Mouse (Mus musculus): Measurements from ENCODE around the gene Mef2b. TPM values are rescaled to one million over a fixed set of nuclear protein-coding genes. Genes with fewer than 3 reads are reported as not detected.

Mef2b gene
- polyA plus RNA-seq, 1 experiment from 2014 or later = not detected

DNA sequence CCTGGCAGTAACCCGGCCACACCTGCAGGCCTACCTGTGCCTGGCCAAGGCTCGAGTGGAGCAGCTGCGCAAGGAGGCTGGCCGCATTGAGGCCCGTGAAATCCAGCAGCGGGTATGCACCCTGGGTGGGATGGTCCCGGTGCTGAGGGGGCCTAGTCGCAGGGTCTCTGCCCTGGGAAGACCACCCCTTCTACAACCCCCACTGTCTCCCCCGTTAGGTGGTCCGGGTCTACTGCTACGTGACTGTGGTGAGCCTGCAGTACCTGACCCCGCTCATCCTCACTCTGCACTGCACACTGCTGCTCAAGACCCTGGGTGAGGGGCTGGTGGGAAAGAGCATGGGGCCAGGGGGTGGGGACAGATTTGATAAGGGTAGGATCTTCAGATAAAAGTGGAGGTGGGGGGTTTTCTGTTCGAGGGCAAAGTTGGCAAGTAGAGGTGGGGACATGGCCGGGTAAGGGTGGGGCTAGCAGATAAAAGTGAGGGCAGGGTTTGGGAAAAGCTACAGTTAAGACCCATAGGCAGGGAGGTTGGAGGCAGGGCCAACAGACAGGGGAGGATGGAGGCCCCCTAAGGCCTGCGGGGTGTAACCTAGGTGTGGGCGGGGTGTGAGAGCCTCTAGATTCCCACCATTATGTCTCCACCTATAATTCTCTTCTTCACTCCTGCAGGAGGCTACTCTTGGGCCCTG lies 41.8 kb downstream of the Mef2b start:
- peak overlapping the region; percentile 5; the same call in 1 of the 2 replicates for H3K9ac ChIP-seq (ENCODE audit: low read depth, low read length)
- H3K4me1 ChIP-seq (ENCODE audit: control insufficient read depth, low read depth, low read length) = peaks cover 15% of the 10 kb centered on the region
- H3K4me2 ChIP-seq (ENCODE audit: low read depth, low read length) = peak overlapping the region; percentile 7; the same call in 1 of the 2 replicates
- H3K27ac ChIP-seq (ENCODE audit: low read length) = peak overlapping the region; percentile 4; the same call in 1 of the 2 replicates
- 60% methylated on average over 16 of the region's 16 CpGs for WGBS (ENCODE audit: insufficient replicate concordance)
- no peak overlapping the region for H3K4me3 ChIP-seq (ENCODE audit: low read depth, low read length)
- ATAC-seq (ENCODE audit: low read depth) = peak; percentile 86
- no peaks in the 10 kb centered on the region for H3K27me3 ChIP-seq (ENCODE audit: control insufficient read depth, insufficient read depth, low read depth, low read length)
- peaks cover 2% of the 10 kb centered on the region for H3K36me3 ChIP-seq (ENCODE audit: control insufficient read depth, insufficient read depth)
- no peaks in the 10 kb centered on the region for H3K9me3 ChIP-seq (replicated peaks; ENCODE audit: control insufficient read depth, low read length)

DNA sequence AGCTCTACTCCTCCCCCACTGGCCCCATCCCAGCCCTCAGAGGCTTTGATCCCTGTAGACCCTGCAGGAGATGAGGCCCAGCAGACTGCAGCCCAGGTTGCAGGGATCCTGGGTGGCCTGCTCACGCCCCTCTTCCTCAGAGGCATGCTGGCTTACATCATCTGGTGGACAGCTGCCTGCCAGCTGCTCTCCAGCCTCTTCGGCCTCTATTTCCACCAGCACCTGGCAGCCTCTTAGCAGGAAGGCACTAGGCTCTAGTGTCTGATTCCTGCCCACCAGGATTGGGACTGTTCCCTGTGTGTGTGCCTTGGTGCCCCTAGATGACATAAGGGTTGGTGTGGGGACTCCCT lies 42.4 kb downstream of the Mef2b start:
- 58% methylated on average over 2 of the region's 2 CpGs for WGBS (ENCODE audit: insufficient replicate concordance)
- Histone ChIP-seq H3K9me3 (replicated peaks; ENCODE audit: control insufficient read depth, low read length) (no peaks in the 10 kb centered on the region), H3K36me3 (ENCODE audit: control insufficient read depth, insufficient read depth) (peaks cover 2% of the 10 kb centered on the region), H3K27me3 (ENCODE audit: control insufficient read depth, insufficient read depth, low read depth, low read length) (no peaks in the 10 kb centered on the region), H3K4me3 (ENCODE audit: low read depth, low read length) (no peak overlapping the region), H3K9ac (ENCODE audit: low read depth, low read length) (peak overlapping the region; percentile 5; the same call in 1 of the 2 replicates), H3K27ac (ENCODE audit: low read length) (0 out of 2 replicates have a peak overlapping the region, but pooled peaks have one; percentile 4), H3K4me1 (ENCODE audit: control insufficient read depth, low read depth, low read length) (peaks cover 15% of the 10 kb centered on the region), H3K4me2 (ENCODE audit: low read depth, low read length) (peak overlapping the region; percentile 7; the same call in 1 of the 2 replicates)
- no peak for ATAC-seq (ENCODE audit: low read depth)

DNA sequence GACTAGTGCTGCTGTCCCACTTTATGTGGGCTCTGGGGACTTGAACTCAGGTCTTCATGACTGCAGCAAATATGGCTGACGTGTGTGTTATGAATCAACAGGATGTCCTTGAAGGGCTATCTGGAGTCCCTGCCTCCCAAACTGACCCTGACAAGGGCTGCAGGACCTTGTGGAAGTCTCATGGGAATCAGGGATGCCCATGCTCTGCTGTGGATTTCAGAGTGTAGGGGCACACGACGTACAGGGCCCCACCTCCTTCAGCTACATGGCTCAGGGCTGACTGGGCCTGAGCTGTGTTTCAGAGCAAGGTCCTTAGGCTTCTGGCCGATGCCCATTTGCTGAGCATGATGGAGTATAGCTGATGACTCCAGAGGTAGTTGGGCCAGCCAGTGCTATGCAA lies 43.7 kb downstream of the Mef2b start:
- WGBS (ENCODE audit: insufficient replicate concordance) = 73% methylated on average over 4 of the region's 4 CpGs
- no peak overlapping the region; the same call in 1 of the 2 replicates for H3K27ac ChIP-seq (ENCODE audit: low read length)
- H3K4me1 ChIP-seq (ENCODE audit: control insufficient read depth, low read depth, low read length) = peaks cover 15% of the 10 kb centered on the region
- ATAC-seq (ENCODE audit: low read depth) = no peak
- no peak overlapping the region for H3K4me2 ChIP-seq (ENCODE audit: low read depth, low read length)
- no peak overlapping the region for H3K9ac ChIP-seq (ENCODE audit: low read depth, low read length)
- no peaks in the 10 kb centered on the region for H3K27me3 ChIP-seq (ENCODE audit: control insufficient read depth, insufficient read depth, low read depth, low read length)
- H3K4me3 ChIP-seq (ENCODE audit: low read depth, low read length) = no peak overlapping the region
- no peaks in the 10 kb centered on the region for H3K9me3 ChIP-seq (replicated peaks; ENCODE audit: control insufficient read depth, low read length)
- H3K36me3 ChIP-seq (ENCODE audit: control insufficient read depth, insufficient read depth) = no peaks in the 10 kb centered on the region; the same call in 1 of the 2 replicates

DNA sequence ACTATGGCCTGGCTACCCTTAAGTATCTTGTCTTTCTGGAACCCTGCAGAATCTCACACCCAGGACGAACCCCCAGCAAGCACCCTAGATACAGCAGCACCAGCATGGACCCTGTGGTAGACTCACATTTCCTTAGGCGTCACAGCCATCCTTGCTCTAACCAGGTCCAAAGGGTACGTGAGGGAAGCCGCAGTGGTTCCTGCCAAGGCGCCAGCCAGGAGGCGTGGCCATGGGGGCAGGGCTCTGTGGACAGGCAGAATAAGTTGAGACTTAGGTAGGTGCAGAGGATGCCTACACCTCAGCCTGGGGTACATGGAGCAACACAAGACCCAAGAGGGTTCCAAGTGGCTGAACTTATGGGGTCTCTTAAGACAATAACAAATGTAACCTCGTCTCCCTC lies 49.2 kb downstream of the Mef2b start:
- Histone ChIP-seq H3K9me3 (replicated peaks; ENCODE audit: control insufficient read depth, low read length) (no peaks in the 10 kb centered on the region), H3K4me2 (ENCODE audit: low read depth, low read length) (no peak overlapping the region), H3K27ac (ENCODE audit: low read length) (no peak overlapping the region), H3K27me3 (ENCODE audit: control insufficient read depth, insufficient read depth, low read depth, low read length) (no peaks in the 10 kb centered on the region), H3K36me3 (ENCODE audit: control insufficient read depth, insufficient read depth) (peaks cover 3% of the 10 kb centered on the region; the same call in 1 of the 2 replicates), H3K4me1 (ENCODE audit: control insufficient read depth, low read depth, low read length) (no peaks in the 10 kb centered on the region; the same call in 1 of the 2 replicates), H3K9ac (ENCODE audit: low read depth, low read length) (no peak overlapping the region), H3K4me3 (ENCODE audit: low read depth, low read length) (no peak overlapping the region)
- WGBS (ENCODE audit: insufficient replicate concordance) = 54% methylated on average over 7 of the region's 7 CpGs
- ATAC-seq (ENCODE audit: low read depth) = no peak

DNA sequence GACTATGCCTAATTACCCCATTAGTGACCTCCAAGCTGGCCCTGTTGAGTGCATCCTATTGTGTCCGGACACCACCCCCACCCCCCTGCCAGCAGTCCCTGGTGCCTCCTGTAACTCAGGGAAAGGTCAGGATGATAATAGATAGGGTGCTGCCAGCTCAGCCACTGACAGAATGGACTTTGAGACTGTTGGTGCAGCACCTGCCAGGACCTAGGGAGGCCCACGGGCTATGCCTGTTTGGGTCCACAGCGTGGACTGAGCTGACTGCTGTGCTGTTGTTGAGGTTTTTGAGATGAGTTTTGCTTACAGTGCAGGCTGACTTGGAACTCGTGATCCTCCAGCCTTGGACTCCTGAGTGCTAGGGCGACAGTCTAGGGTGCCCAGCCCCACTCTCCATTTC lies 53.7 kb downstream of the Mef2b start:
- Histone ChIP-seq H3K4me1 (ENCODE audit: control insufficient read depth, low read depth, low read length) (peaks cover 8% of the 10 kb centered on the region), H3K9me3 (replicated peaks; ENCODE audit: control insufficient read depth, low read length) (no peaks in the 10 kb centered on the region), H3K4me2 (ENCODE audit: low read depth, low read length) (no peak overlapping the region), H3K36me3 (ENCODE audit: control insufficient read depth, insufficient read depth) (peaks cover 3% of the 10 kb centered on the region; the same call in 1 of the 2 replicates), H3K27me3 (ENCODE audit: control insufficient read depth, insufficient read depth, low read depth, low read length) (no peaks in the 10 kb centered on the region), H3K4me3 (ENCODE audit: low read depth, low read length) (no peak overlapping the region), H3K9ac (ENCODE audit: low read depth, low read length) (no peak overlapping the region), H3K27ac (ENCODE audit: low read length) (no peak overlapping the region; the same call in 1 of the 2 replicates)
- 64% methylated on average over 5 of the region's 5 CpGs for WGBS (ENCODE audit: insufficient replicate concordance)
- peak; percentile 65 for ATAC-seq (ENCODE audit: low read depth)

DNA sequence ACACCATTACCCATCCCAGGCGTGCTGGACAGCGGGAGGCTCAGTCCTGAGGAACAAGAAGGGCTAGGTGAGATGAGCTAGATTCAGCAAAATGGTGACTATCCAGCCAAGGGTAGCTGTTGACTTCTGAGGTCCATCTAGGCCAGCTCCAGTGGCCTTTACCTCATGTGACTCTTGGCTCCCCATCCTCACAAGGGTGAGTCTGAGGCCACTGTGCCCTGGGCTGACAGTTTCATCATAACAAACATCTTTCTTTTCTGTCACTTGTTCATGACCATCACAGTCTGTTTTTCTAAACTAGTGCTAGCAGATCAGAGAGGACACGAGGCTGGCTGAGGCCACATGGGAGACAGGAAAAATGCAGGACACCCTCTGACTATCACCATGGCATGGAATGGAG lies 54.7 kb downstream of the Mef2b start:
- no peak overlapping the region for H3K4me2 ChIP-seq (ENCODE audit: low read depth, low read length)
- 70% methylated on average over 3 of the region's 3 CpGs for WGBS (ENCODE audit: insufficient replicate concordance)
- no peak for ATAC-seq (ENCODE audit: low read depth)
- no peaks in the 10 kb centered on the region for H3K27me3 ChIP-seq (ENCODE audit: control insufficient read depth, insufficient read depth, low read depth, low read length)
- H3K9ac ChIP-seq (ENCODE audit: low read depth, low read length) = no peak overlapping the region
- H3K4me1 ChIP-seq (ENCODE audit: control insufficient read depth, low read depth, low read length) = peaks cover 10% of the 10 kb centered on the region
- no peak overlapping the region for H3K27ac ChIP-seq (ENCODE audit: low read length)
- H3K9me3 ChIP-seq (replicated peaks; ENCODE audit: control insufficient read depth, low read length) = no peaks in the 10 kb centered on the region
- H3K36me3 ChIP-seq (ENCODE audit: control insufficient read depth, insufficient read depth) = 0 out of 2 replicates have a peak, but pooled peaks cover 3% of the 10 kb centered on the region
- no peak overlapping the region for H3K4me3 ChIP-seq (ENCODE audit: low read depth, low read length)

DNA sequence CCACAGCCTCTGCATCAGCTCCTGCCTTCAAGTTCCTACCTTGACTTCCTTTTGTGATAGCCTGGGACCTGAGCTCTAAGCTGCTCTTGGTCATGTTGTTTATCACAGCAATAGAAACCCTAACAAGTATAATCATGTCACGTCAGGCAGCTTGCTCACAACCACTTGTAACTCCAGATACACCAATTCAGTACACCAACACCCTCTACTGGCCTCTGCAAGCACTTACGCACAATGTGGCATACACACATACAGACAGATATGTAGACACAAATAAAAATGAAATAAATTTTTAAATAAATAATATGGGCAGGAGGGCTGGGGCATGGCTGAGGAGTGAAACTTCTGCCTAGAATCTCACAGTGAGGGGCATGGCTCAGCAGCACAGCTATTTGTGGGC lies 56.3 kb downstream of the Mef2b start:
- Histone ChIP-seq H3K4me2 (ENCODE audit: low read depth, low read length) (no peak overlapping the region), H3K9ac (ENCODE audit: low read depth, low read length) (no peak overlapping the region), H3K36me3 (ENCODE audit: control insufficient read depth, insufficient read depth) (0 out of 2 replicates have a peak, but pooled peaks cover 3% of the 10 kb centered on the region), H3K27ac (ENCODE audit: low read length) (no peak overlapping the region), H3K4me3 (ENCODE audit: low read depth, low read length) (no peak overlapping the region), H3K27me3 (ENCODE audit: control insufficient read depth, insufficient read depth, low read depth, low read length) (no peaks in the 10 kb centered on the region), H3K4me1 (ENCODE audit: control insufficient read depth, low read depth, low read length) (peaks cover 21% of the 10 kb centered on the region), H3K9me3 (replicated peaks; ENCODE audit: control insufficient read depth, low read length) (no peaks in the 10 kb centered on the region)
- WGBS (ENCODE audit: insufficient replicate concordance) = 54% methylated on average over 2 of the region's 2 CpGs
- ATAC-seq (ENCODE audit: low read depth) = no peak

DNA sequence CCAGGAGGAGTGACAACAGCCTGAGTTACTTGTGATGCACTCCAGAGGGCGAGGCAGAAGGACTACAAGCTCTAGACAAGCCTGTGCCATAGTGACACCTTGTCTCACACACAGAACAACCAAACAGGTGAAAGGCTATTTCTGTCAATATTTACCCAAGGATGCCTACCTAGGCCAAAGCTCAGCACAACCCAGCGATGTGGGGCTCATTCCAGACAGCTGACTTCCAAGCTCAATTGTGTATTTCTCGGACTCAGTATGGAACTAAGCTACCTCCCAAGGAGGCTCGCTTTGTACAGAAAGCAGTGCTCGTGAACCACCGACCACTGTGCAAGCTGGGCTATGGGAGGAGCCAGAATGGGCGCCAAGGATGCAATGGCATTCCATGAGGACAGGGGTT lies 58.1 kb downstream of the Mef2b start:
- Histone ChIP-seq H3K4me1 (ENCODE audit: control insufficient read depth, low read depth, low read length) (peaks cover 39% of the 10 kb centered on the region), H3K4me2 (ENCODE audit: low read depth, low read length) (0 out of 2 replicates have a peak overlapping the region, but pooled peaks have one; percentile 5), H3K9ac (ENCODE audit: low read depth, low read length) (no peak overlapping the region), H3K27me3 (ENCODE audit: control insufficient read depth, insufficient read depth, low read depth, low read length) (no peaks in the 10 kb centered on the region), H3K27ac (ENCODE audit: low read length) (no peak overlapping the region), H3K36me3 (ENCODE audit: control insufficient read depth, insufficient read depth) (no peaks in the 10 kb centered on the region), H3K4me3 (ENCODE audit: low read depth, low read length) (no peak overlapping the region), H3K9me3 (replicated peaks; ENCODE audit: control insufficient read depth, low read length) (no peaks in the 10 kb centered on the region)
- ATAC-seq (ENCODE audit: low read depth) = peak; percentile 14; the same call in 1 of the 2 replicates
- WGBS (ENCODE audit: insufficient replicate concordance) = 63% methylated on average over 7 of the region's 7 CpGs

DNA sequence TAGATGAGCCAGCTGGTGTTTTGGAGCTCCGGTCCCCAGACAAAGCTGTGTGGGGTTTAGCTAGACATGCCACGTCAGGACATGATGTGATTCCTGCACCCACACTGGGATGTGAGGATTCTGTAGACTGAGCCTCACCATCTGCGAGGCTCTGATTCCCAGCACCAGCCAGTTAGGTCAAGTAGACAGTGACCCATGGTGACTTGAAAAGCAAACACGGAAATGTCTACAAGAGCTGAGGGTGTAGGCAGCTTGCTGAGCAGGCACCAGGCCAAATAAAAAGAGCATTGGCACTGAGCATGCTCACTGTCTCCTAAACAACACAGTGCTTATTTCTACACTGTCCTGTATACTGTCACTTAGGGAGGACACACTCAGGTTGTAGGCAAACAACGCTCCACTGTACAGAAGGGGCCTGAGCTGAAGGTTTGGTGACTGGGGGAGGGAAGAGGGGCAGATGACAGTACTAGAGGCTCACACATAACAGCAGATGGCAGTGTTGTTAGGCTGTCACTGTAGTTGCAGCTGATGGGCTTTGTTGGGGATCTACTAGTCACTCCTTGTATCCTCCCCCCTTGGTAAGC lies 60.7 kb downstream of the Mef2b start:
- Histone ChIP-seq H3K4me2 (ENCODE audit: low read depth, low read length) (no peak overlapping the region; the same call in 1 of the 2 replicates), H3K9ac (ENCODE audit: low read depth, low read length) (0 out of 2 replicates have a peak overlapping the region, but pooled peaks have one; percentile 26), H3K27me3 (ENCODE audit: control insufficient read depth, insufficient read depth, low read depth, low read length) (no peaks in the 10 kb centered on the region), H3K36me3 (ENCODE audit: control insufficient read depth, insufficient read depth) (no peaks in the 10 kb centered on the region), H3K4me3 (ENCODE audit: low read depth, low read length) (no peak overlapping the region), H3K9me3 (replicated peaks; ENCODE audit: control insufficient read depth, low read length) (no peaks in the 10 kb centered on the region), H3K27ac (ENCODE audit: low read length) (peak overlapping the region; percentile 83), H3K4me1 (ENCODE audit: control insufficient read depth, low read depth, low read length) (peaks cover 43% of the 10 kb centered on the region)
- 61% methylated on average over 5 of the region's 5 CpGs for WGBS (ENCODE audit: insufficient replicate concordance)
- ATAC-seq (ENCODE audit: low read depth) = peak; percentile 48
